Mouse (Mus musculus): ENCODE results near the gene Rasgrp3. TPM values are rescaled to one million over a fixed set of nuclear protein-coding genes. Genes with fewer than 3 reads are reported as not detected.

Rasgrp3 gene
- polyA plus RNA-seq, 1 experiment from 2014 or later: 15.9 TPM

DNA sequence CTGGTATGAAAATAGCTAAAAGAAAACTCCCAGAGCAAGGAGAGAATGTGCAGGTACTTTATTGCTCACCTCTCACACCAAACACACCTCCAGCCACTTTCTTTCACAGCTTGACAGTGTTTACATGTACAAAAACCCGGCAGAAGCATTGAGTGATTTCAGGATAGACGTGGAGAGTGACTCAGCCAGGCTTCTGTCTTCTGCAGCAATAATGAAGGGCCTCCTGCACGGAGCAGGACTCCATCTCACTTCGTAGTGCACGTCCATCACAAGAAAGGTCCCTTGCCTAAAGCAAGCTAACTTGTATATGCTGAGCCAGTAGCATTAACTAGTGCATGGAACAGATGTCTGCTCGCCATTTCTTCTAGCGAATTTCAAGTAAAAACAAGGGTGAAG, 101.4 kb downstream of the Rasgrp3 start:
- no peak for TF ChIP-seq CTCF (IDR thresholded peaks at IDR 0.05; ENCODE audit: low read depth)
- ATAC-seq (replicated peaks; ENCODE audit: low FRiP score, low read depth) (no peak), DNase-seq (ENCODE audit: low spot score) (no peak)
- H3K9ac ChIP-seq (ENCODE audit: low read depth, low read length): no peak overlapping the region
- no peak overlapping the region for H3K4me2 ChIP-seq (ENCODE audit: low read length)
- no peaks in the 10 kb centered on the region for H3K9me3 ChIP-seq (replicated peaks; ENCODE audit: low read length)
- no peaks in the 10 kb centered on the region for H3K27me3 ChIP-seq (ENCODE audit: insufficient read depth, low read length)
- peaks cover 4% of the 10 kb centered on the region; the same call in 1 of the 2 replicates for H3K4me1 ChIP-seq (replicated peaks; ENCODE audit: insufficient read depth, low read length)
- WGBS: 84% methylated on average over 7 of the region's 7 CpGs
- H3K36me3 ChIP-seq (ENCODE audit: insufficient read depth, low read length): peaks cover 21% of the 10 kb centered on the region; the same call in 1 of the 2 replicates
- H3K4me3 ChIP-seq (replicated peaks; ENCODE audit: low read depth, low read length): no peak overlapping the region
- no peak overlapping the region for H3K27ac ChIP-seq

DNA sequence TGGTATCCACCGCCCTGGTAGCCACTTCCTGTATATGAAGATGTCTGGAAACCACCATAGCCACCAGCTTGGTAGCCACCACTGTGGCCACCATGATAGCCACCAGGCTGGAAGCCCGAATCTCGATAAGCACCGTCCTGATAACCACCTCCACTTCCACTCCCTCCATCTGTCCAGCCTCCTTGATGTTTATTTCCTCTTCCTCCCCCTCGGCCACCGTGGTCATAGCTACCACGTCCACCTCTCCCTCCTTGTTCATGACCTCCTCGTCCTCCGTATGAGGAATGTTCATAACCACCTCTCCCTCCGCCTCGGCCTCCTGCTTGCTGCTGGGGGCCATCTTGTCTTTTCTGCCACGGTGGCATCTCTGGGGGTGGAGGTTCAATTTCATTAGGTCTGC, 102.7 kb downstream of the Rasgrp3 start:
- 86% methylated on average over 12 of the region's 12 CpGs for WGBS
- H3K4me3 ChIP-seq (replicated peaks; ENCODE audit: low read depth, low read length): no peak overlapping the region
- no peak for DNase-seq (ENCODE audit: low spot score)
- H3K9me3 ChIP-seq (replicated peaks; ENCODE audit: low read length): no peaks in the 10 kb centered on the region
- no peaks in the 10 kb centered on the region for H3K4me1 ChIP-seq (replicated peaks; ENCODE audit: insufficient read depth, low read length)
- H3K27ac ChIP-seq: no peak overlapping the region
- H3K9ac ChIP-seq (ENCODE audit: low read depth, low read length): no peak overlapping the region
- no peak for ATAC-seq (replicated peaks; ENCODE audit: low FRiP score, low read depth)
- H3K27me3 ChIP-seq (ENCODE audit: insufficient read depth, low read length): no peaks in the 10 kb centered on the region
- no peak overlapping the region for H3K4me2 ChIP-seq (ENCODE audit: low read length)
- no peak for TF ChIP-seq CTCF (IDR thresholded peaks at IDR 0.05; ENCODE audit: low read depth)
- H3K36me3 ChIP-seq (ENCODE audit: insufficient read depth, low read length): peaks cover 32% of the 10 kb centered on the region; the same call in 1 of the 2 replicates

DNA sequence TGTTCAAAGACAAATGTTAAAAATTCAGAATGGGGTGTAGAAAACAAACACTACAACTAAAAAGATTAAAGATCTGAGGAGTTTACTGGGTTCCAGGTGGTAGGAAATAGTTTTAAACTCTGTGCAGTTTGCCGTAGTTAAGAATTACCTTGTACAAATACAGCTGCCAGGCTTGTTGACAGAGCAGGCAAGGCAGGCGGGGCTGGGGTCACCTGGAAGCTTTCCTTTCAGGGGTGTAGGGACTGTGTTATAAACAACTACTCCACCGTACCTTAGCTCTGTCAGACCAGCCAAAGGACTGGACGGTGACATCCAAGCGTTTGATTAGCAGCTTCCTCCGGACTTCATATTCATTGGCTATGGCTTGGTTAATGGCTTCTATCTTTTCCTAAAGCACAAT, 103.4 kb downstream of the Rasgrp3 start:
- Histone ChIP-seq H3K4me3 (replicated peaks; ENCODE audit: low read depth, low read length) (no peak overlapping the region), H3K36me3 (ENCODE audit: insufficient read depth, low read length) (peaks cover 34% of the 10 kb centered on the region), H3K9me3 (replicated peaks; ENCODE audit: low read length) (no peaks in the 10 kb centered on the region), H3K4me2 (ENCODE audit: low read length) (no peak overlapping the region), H3K27ac (no peak overlapping the region), H3K4me1 (replicated peaks; ENCODE audit: insufficient read depth, low read length) (no peaks in the 10 kb centered on the region), H3K9ac (ENCODE audit: low read depth, low read length) (no peak overlapping the region), H3K27me3 (ENCODE audit: insufficient read depth, low read length) (no peaks in the 10 kb centered on the region)
- DNase-seq (ENCODE audit: low spot score): no peak
- ATAC-seq (replicated peaks; ENCODE audit: low FRiP score, low read depth): no peak
- 79% methylated on average over 6 of the region's 6 CpGs for WGBS
- TF ChIP-seq CTCF (IDR thresholded peaks at IDR 0.05; ENCODE audit: low read depth): no peak

DNA sequence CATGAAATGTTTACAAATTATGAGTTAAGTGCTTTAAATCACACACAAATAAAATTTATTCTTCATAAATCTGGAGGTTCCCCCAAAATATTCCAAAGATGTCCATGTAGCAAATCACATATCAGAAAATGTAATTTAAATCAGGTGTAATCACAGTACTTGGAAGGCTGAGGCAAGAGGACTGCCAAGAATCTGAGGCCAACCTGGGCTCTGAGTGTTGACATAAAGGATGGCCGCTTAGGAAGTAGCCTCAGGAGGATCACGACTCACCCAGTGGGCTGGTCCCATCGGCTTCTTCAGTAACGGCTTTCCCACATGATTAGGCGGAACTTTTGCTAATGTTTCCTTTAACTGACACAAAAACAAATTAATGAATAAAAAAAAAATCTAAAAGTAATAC, 104.1 kb downstream of the Rasgrp3 start:
- Histone ChIP-seq H3K36me3 (ENCODE audit: insufficient read depth, low read length) (peaks cover 39% of the 10 kb centered on the region), H3K4me3 (replicated peaks; ENCODE audit: low read depth, low read length) (no peak overlapping the region), H3K4me1 (replicated peaks; ENCODE audit: insufficient read depth, low read length) (no peaks in the 10 kb centered on the region), H3K27me3 (ENCODE audit: insufficient read depth, low read length) (no peaks in the 10 kb centered on the region), H3K9ac (ENCODE audit: low read depth, low read length) (no peak overlapping the region), H3K9me3 (replicated peaks; ENCODE audit: low read length) (no peaks in the 10 kb centered on the region), H3K27ac (no peak overlapping the region), H3K4me2 (ENCODE audit: low read length) (no peak overlapping the region)
- no peak for ATAC-seq (replicated peaks; ENCODE audit: low FRiP score, low read depth)
- DNase-seq (ENCODE audit: low spot score): no peak
- TF ChIP-seq CTCF (IDR thresholded peaks at IDR 0.05; ENCODE audit: low read depth): no peak
- 69% methylated on average over 5 of the region's 5 CpGs for WGBS

DNA sequence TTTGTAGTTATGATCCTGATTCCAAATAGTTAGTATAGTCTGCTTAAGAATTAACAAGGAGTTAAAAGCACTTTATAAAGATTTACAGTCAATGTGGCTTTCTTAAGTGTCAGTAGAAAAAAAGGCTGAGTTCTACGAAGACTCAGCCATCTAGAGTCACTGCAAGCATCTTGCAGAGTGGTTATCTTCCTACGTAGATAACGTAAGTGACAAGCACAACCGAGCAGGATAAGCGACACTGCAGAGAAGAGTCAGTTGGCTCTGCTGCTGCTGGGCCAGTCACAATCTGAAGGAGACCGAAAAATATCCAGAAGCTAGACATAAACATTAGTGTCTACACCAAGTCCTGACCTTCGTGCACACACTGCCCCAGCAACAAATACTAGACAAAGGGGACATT, 107.7 kb downstream of the Rasgrp3 start:
- H3K9me3 ChIP-seq (replicated peaks; ENCODE audit: low read length): no peaks in the 10 kb centered on the region
- H3K36me3 ChIP-seq (ENCODE audit: insufficient read depth, low read length): peaks cover 41% of the 10 kb centered on the region
- DNase-seq (ENCODE audit: low spot score): no peak
- TF ChIP-seq CTCF (IDR thresholded peaks at IDR 0.05; ENCODE audit: low read depth): no peak
- H3K4me3 ChIP-seq (replicated peaks; ENCODE audit: low read depth, low read length): no peak overlapping the region
- no peaks in the 10 kb centered on the region for H3K27me3 ChIP-seq (ENCODE audit: insufficient read depth, low read length)
- ATAC-seq (replicated peaks; ENCODE audit: low FRiP score, low read depth): no peak
- no peak overlapping the region for H3K9ac ChIP-seq (ENCODE audit: low read depth, low read length)
- WGBS: 75% methylated on average over 7 of the region's 7 CpGs
- no peaks in the 10 kb centered on the region for H3K4me1 ChIP-seq (replicated peaks; ENCODE audit: insufficient read depth, low read length)
- no peak overlapping the region for H3K27ac ChIP-seq
- H3K4me2 ChIP-seq (ENCODE audit: low read length): no peak overlapping the region

DNA sequence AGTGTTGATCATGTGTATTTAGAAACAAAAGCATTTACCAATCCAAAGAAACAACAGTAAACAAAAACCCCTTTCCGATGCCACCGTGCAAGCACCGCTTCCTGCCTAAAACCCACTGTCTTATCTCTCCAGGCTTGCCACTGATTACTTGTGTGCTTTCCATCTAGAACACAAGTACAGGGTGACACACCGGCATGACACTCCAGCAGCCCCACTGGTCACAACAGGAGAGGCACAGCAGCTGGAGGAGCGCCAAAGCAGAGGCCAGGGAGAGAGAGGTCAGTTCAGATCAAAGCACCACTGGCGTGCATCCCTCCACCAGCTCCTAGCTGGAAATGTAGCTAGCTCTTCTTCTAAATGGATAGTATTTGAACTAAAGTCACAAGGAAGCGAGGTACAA, 108.6 kb downstream of the Rasgrp3 start:
- 83% methylated on average over 7 of the region's 7 CpGs for WGBS
- peaks cover 34% of the 10 kb centered on the region for H3K36me3 ChIP-seq (ENCODE audit: insufficient read depth, low read length)
- ATAC-seq (replicated peaks; ENCODE audit: low FRiP score, low read depth): no peak

More for the DNA sequence above, 108.6 kb downstream of the Rasgrp3 start:
- no peak overlapping the region for H3K9ac ChIP-seq (ENCODE audit: low read depth, low read length)
- TF ChIP-seq CTCF (IDR thresholded peaks at IDR 0.05; ENCODE audit: low read depth): no peak
- no peaks in the 10 kb centered on the region for H3K4me1 ChIP-seq (replicated peaks; ENCODE audit: insufficient read depth, low read length)
- no peak for DNase-seq (ENCODE audit: low spot score)
- H3K4me2 ChIP-seq (ENCODE audit: low read length): no peak overlapping the region
- no peak overlapping the region for H3K4me3 ChIP-seq (replicated peaks; ENCODE audit: low read depth, low read length)
- no peak overlapping the region for H3K27ac ChIP-seq
- no peaks in the 10 kb centered on the region for H3K9me3 ChIP-seq (replicated peaks; ENCODE audit: low read length)
- no peaks in the 10 kb centered on the region for H3K27me3 ChIP-seq (ENCODE audit: insufficient read depth, low read length)

Data from kidney, postnatal 0 days (tissue).